Mouse (Mus musculus) intestine, embryonic 14.5 days (tissue): ENCODE data around the gene 4931428L18Rik. TPM values are rescaled to one million over a fixed set of nuclear protein-coding genes. Genes with fewer than 3 reads are reported as not detected.

Experiments used
- ATAC-seq: fragments of 200-750 bp; cut with Nextera tagmentation; replicated peaks from 2 replicates; pipeline ENCODE4 v1.8.0; 2017; ENCODE audit warnings: low read depth, moderate number of reproducible peaks, moderate TSS enrichment, moderate library complexity; ENCODE audit not compliant: low FRiP score, low TSS enrichment
- DNase-seq: peaks from one replicate; pipeline ENCODE4 v3.0.0-alpha.2; 2018; ENCODE audit warnings: low spot score
- H3K27ac ChIP-seq: fragments of 300-500 bp; sonication (generic); 2 replicates; pipeline ENCODE4 v1.5.1; 2014; ENCODE audit warnings: low read depth, mild to moderate bottlenecking, control low read depth
- H3K27me3 ChIP-seq: fragments of 300-500 bp; sonication (generic); replicated peaks from 2 replicates; pipeline ENCODE4 v1.6.1; 2014; ENCODE audit warnings: low read length, control low read depth; ENCODE audit not compliant: control insufficient read depth, insufficient read depth
- H3K36me3 ChIP-seq: fragments of 300-500 bp; sonication (generic); 2 replicates; pipeline ENCODE4 v1.6.1; 2014; ENCODE audit warnings: low read length, control low read depth; ENCODE audit not compliant: control insufficient read depth, insufficient read depth
- H3K4me1 ChIP-seq: fragments of 300-500 bp; sonication (generic); replicated peaks from 2 replicates; pipeline ENCODE4 v1.6.1; 2014; ENCODE audit warnings: low read length, control low read depth, mixed read lengths; ENCODE audit not compliant: control insufficient read depth, insufficient read depth
- H3K4me2 ChIP-seq: fragments of 300-500 bp; sonication (generic); 2 replicates; pipeline ENCODE4 v1.6.1; 2014; ENCODE audit warnings: low read length
- H3K4me3 ChIP-seq: fragments of 300-500 bp; sonication (generic); 2 replicates; pipeline ENCODE4 v1.5.1; 2014; ENCODE audit warnings: low read depth, low read length, control low read depth, mixed read lengths
- H3K9ac ChIP-seq: fragments of 300-500 bp; sonication (generic); 2 replicates; pipeline ENCODE4 v1.6.1; 2014; ENCODE audit warnings: mild to moderate bottlenecking, low read length
- H3K9me3 ChIP-seq: fragments of 300-500 bp; sonication (generic); 2 replicates; pipeline ENCODE4 v1.6.1; 2016; ENCODE audit warnings: low read length, control low read depth; ENCODE audit not compliant: control insufficient read depth
- WGBS: fragments of 180-500 bp; shearing (Covaris S2); extraction: QIAGEN DNeasy Blood & Tissue Kit; methylation state at CpG from one replicate; pipeline ENCODE4 v1.1.7; 2014; 5-methylcytosine and 5-hydroxymethylcytosine counted together
- polyA plus RNA-seq: library from polyadenylated mRNA; unstranded; fragments of >200 nt; fragmentation: Nextera tagmentation; extraction: Ambion mirVana; gene quantifications from 2 replicates; pipeline ENCODE4 v1.2.1, GENCODE M21; 2014

Gene 4931428L18Rik
- polyA plus RNA-seq, 1 experiment from 2014 or later, result not detected

GRCm38 (mm10) chr1:31142288-31143094 lies 80.0 kb downstream of the 4931428L18Rik start:
- Histone ChIP-seq H3K4me3 (no peak overlapping the region), H3K9ac (no peak overlapping the region), H3K36me3 (no peaks in the 10 kb centered on the region), H3K4me2 (peak overlapping the region; percentile 13; the same call in 1 of the 2 replicates), H3K27ac (no peak overlapping the region), H3K9me3 (no peaks in the 10 kb centered on the region), H3K4me1 (peaks cover 8% of the 10 kb centered on the region; the same call in 1 of the 2 replicates), H3K27me3 (no peaks in the 10 kb centered on the region)
- WGBS, result 34% methylated on average over 8 of the region's 8 CpGs
- no peak for DNase-seq
- ATAC-seq, result no peak

- Histone ChIP-seq H3K27ac (no peak overlapping the region), H3K9ac (no peak overlapping the region), H3K36me3 (no peaks in the 10 kb centered on the region), H3K4me1 (peaks cover 8% of the 10 kb centered on the region; the same call in 1 of the 2 replicates), H3K27me3 (no peaks in the 10 kb centered on the region), H3K4me2 (no peak overlapping the region), H3K4me3 (no peak overlapping the region), H3K9me3 (no peaks in the 10 kb centered on the region)
- DNase-seq (no peak), ATAC-seq (0 out of 2 replicates have a peak, but pooled peaks have one; percentile 71)
- 64% methylated on average over 3 of the region's 3 CpGs for WGBS
Measured at GRCm38 (mm10) chr1:31138387-31138786, 84.1 kb downstream of the 4931428L18Rik start.

- no peaks in the 10 kb centered on the region for H3K27me3 ChIP-seq
- no peaks in the 10 kb centered on the region for H3K36me3 ChIP-seq
- 69% methylated on average over 4 of the region's 4 CpGs for WGBS
- no peaks in the 10 kb centered on the region for H3K4me1 ChIP-seq
- DNase-seq, result no peak
- no peak overlapping the region for H3K9ac ChIP-seq
- H3K27ac ChIP-seq, result no peak overlapping the region
- H3K9me3 ChIP-seq, result no peaks in the 10 kb centered on the region
- no peak overlapping the region for H3K4me3 ChIP-seq
- no peak overlapping the region for H3K4me2 ChIP-seq
- no peak for ATAC-seq
Measured at GRCm38 (mm10) chr1:31113466-31113865, 109.0 kb downstream of the 4931428L18Rik start.

- H3K27me3 ChIP-seq, result no peaks in the 10 kb centered on the region
- DNase-seq, result no peak
- 84% methylated on average over 3 of the region's 3 CpGs for WGBS
- no peak overlapping the region for H3K9ac ChIP-seq
- no peak for ATAC-seq
- H3K27ac ChIP-seq, result no peak overlapping the region
- no peaks in the 10 kb centered on the region for H3K9me3 ChIP-seq
- H3K36me3 ChIP-seq, result no peaks in the 10 kb centered on the region
- H3K4me2 ChIP-seq, result no peak overlapping the region
- no peak overlapping the region for H3K4me3 ChIP-seq
- H3K4me1 ChIP-seq, result no peaks in the 10 kb centered on the region
Measured at GRCm38 (mm10) chr1:31107961-31108360, 114.5 kb downstream of the 4931428L18Rik start.

- Histone ChIP-seq H3K27me3 (no peaks in the 10 kb centered on the region), H3K4me2 (no peak overlapping the region), H3K36me3 (no peaks in the 10 kb centered on the region), H3K4me1 (no peaks in the 10 kb centered on the region), H3K9ac (no peak overlapping the region), H3K4me3 (no peak overlapping the region), H3K27ac (no peak overlapping the region), H3K9me3 (no peaks in the 10 kb centered on the region)
- ATAC-seq (0 out of 2 replicates have a peak, but pooled peaks have one; percentile 23), DNase-seq (no peak)
- 54% methylated on average over 12 of the region's 12 CpGs for WGBS
Measured at GRCm38 (mm10) chr1:31102863-31103657, 119.4 kb downstream of the 4931428L18Rik start.

GRCm38 (mm10) chr1:31102280-31102679 lies 120.2 kb downstream of the 4931428L18Rik start:
- Histone ChIP-seq H3K27ac (no peak overlapping the region), H3K9ac (no peak overlapping the region), H3K27me3 (no peaks in the 10 kb centered on the region), H3K4me2 (no peak overlapping the region), H3K4me1 (no peaks in the 10 kb centered on the region), H3K9me3 (no peaks in the 10 kb centered on the region), H3K4me3 (no peak overlapping the region), H3K36me3 (no peaks in the 10 kb centered on the region)
- DNase-seq (no peak), ATAC-seq (no peak)
- 58% methylated on average over 2 of the region's 2 CpGs for WGBS

GRCm38 (mm10) chr1:31097208-31097607 lies 125.3 kb downstream of the 4931428L18Rik start:
- no peak overlapping the region for H3K4me2 ChIP-seq
- DNase-seq (no peak), ATAC-seq (no peak)
- H3K4me3 ChIP-seq, result no peak overlapping the region
- no peak overlapping the region for H3K9ac ChIP-seq
- 79% methylated on average over 3 of the region's 3 CpGs for WGBS
- H3K27ac ChIP-seq, result no peak overlapping the region
- no peaks in the 10 kb centered on the region for H3K36me3 ChIP-seq
- H3K4me1 ChIP-seq, result peaks cover 7% of the 10 kb centered on the region; the same call in 1 of the 2 replicates
- no peaks in the 10 kb centered on the region for H3K9me3 ChIP-seq
- no peaks in the 10 kb centered on the region for H3K27me3 ChIP-seq

- ATAC-seq, result no peak
- H3K4me1 ChIP-seq, result peaks cover 7% of the 10 kb centered on the region; the same call in 1 of the 2 replicates
- WGBS, result 59% methylated on average over 2 of the region's 2 CpGs
Measured at GRCm38 (mm10) chr1:31096466-31096793, 126.1 kb downstream of the 4931428L18Rik start.

More at GRCm38 (mm10) chr1:31096466-31096793, 126.1 kb downstream of the 4931428L18Rik start:
- no peak overlapping the region for H3K9ac ChIP-seq
- DNase-seq, result no peak
- H3K27me3 ChIP-seq, result no peaks in the 10 kb centered on the region
- H3K4me2 ChIP-seq, result no peak overlapping the region
- H3K27ac ChIP-seq, result no peak overlapping the region
- H3K36me3 ChIP-seq, result no peaks in the 10 kb centered on the region
- no peaks in the 10 kb centered on the region for H3K9me3 ChIP-seq
- H3K4me3 ChIP-seq, result no peak overlapping the region
